ENCODE assay signal across 8 mouse cellular contexts in genomic region chr2:156863487-156864160, GRCm38 (mm10). TPM values are rescaled to one million over a fixed set of nuclear protein-coding genes. Genes with fewer than 3 reads are reported as not detected.
DNase-seq lines count a peak whose midpoint lies in the region; ATAC-seq and TF ChIP-seq lines count a peak whose summit lies in the region.

No protein-coding gene starts in this region.

- no peak; the same call in 1 of the 2 replicates for ATAC-seq in heart, embryonic 12.5 days (ENCODE audit: insufficient number of reproducible peaks, low FRiP score)
- peak; percentile 45; the same call in 1 of the 2 replicates for ATAC-seq in kidney, embryonic 14.5 days (ENCODE audit: low FRiP score, low TSS enrichment)

- peak overlapping the region; percentile 98 for H3K27ac ChIP-seq in bone marrow, adult 2 months (ENCODE audit: control insufficient read depth, insufficient read depth, low read depth, low read length, poor library complexity)
- H3K27ac ChIP-seq in heart, embryonic 12.5 days (ENCODE audit: poor library complexity, severe bottlenecking): peak overlapping the region; percentile 89
- H3K27ac ChIP-seq in kidney, embryonic 14.5 days (ENCODE audit: low read depth, low read length): peak overlapping the region; percentile 84

- H3K9ac ChIP-seq in heart, embryonic 12.5 days: peak overlapping the region; percentile 98
- peak overlapping the region; percentile 99 for H3K9ac ChIP-seq in kidney, embryonic 14.5 days (ENCODE audit: low read depth, low read length)

- peak overlapping the region; percentile 91 for H3K4me3 ChIP-seq in bone marrow, adult 2 months (replicated peaks; ENCODE audit: control insufficient read depth, low read depth, low read length)
- peak overlapping the region; percentile 96 for H3K4me3 ChIP-seq in heart, embryonic 12.5 days
- H3K4me3 ChIP-seq in kidney, embryonic 14.5 days (ENCODE audit: low read length): peak overlapping the region; percentile 98

- no peak for TF ChIP-seq CTCF in bone marrow, adult 2 months (IDR thresholded peaks at IDR 0.05; ENCODE audit: control insufficient read depth, insufficient read depth, low read length)

- peak; percentile 29 to 56 for DNase-seq in cerebellum, postnatal 14 days
- DNase-seq in cerebellum, adult 18-20 months: no peak
- peak; percentile 75 for DNase-seq in lung, postnatal 14 days
- DNase-seq in spleen, adult 12 weeks (ENCODE audit: low spot score): peak; percentile 37
- no peak for DNase-seq in layer of hippocampus, postnatal 36 days

- WGBS in bone marrow, adult 2 months: under 1% methylated on average over 28 of the region's 28 CpGs
- WGBS in heart, embryonic 12.5 days: under 1% methylated on average over 28 of the region's 28 CpGs
- 1% methylated on average over 28 of the region's 28 CpGs for WGBS in kidney, embryonic 14.5 days

- TF ChIP-seq POLR2A in bone marrow, adult 2 months (IDR thresholded peaks at IDR 0.05; ENCODE audit: borderline replicate concordance, control insufficient read depth, low read depth, low read length): no peak

- H3K36me3 ChIP-seq in heart, embryonic 12.5 days: peaks cover 35% of the 10 kb centered on the region
- peaks cover 33% of the 10 kb centered on the region; the same call in 1 of the 2 replicates for H3K36me3 ChIP-seq in kidney, embryonic 14.5 days (ENCODE audit: control insufficient read depth, insufficient read depth, low read length)

- H3K9me3 ChIP-seq in heart, embryonic 12.5 days (replicated peaks): no peaks in the 10 kb centered on the region
- H3K9me3 ChIP-seq in kidney, embryonic 14.5 days (ENCODE audit: control insufficient read depth, low read length): no peaks in the 10 kb centered on the region

- H3K27me3 ChIP-seq in heart, embryonic 12.5 days (replicated peaks): no peaks in the 10 kb centered on the region
- H3K27me3 ChIP-seq in kidney, embryonic 14.5 days (ENCODE audit: control insufficient read depth, insufficient read depth, low read length): no peaks in the 10 kb centered on the region

- H3K4me1 ChIP-seq in bone marrow, adult 2 months (ENCODE audit: control insufficient read depth, insufficient read depth, low read length): peaks cover 1% of the 10 kb centered on the region; the same call in 1 of the 2 replicates
- peaks cover 26% of the 10 kb centered on the region for H3K4me1 ChIP-seq in heart, embryonic 12.5 days (replicated peaks)
- H3K4me1 ChIP-seq in kidney, embryonic 14.5 days (ENCODE audit: control insufficient read depth, insufficient read depth, low read length): peaks cover 15% of the 10 kb centered on the region

- H3K4me2 ChIP-seq in heart, embryonic 12.5 days: peak overlapping the region; percentile 88
- H3K4me2 ChIP-seq in kidney, embryonic 14.5 days (replicated peaks; ENCODE audit: low read depth, low read length): peak overlapping the region; percentile 87

RNA-seq across cellular contexts. Expression of gene Rab5if, which starts 0.7 kb away (rescaled TPM):
- polyA plus RNA-seq in bone marrow, adult 2 months (2011; ENCODE audit: insufficient read depth, insufficient read length, low replicate concordance, missing spikeins): 55.4 and 82.3 TPM in 2 replicates
- polyA plus RNA-seq in heart, embryonic 12.5 days (2016; fragmentation: Nextera tagmentation; extraction: Ambion mirVana): 193 and 203 TPM in 2 replicates
- 199 and 227 TPM in 2 replicates for polyA plus RNA-seq in kidney, embryonic 14.5 days (2014; fragmentation: Nextera tagmentation; extraction: Ambion mirVana)
- total RNA-seq in layer of hippocampus, postnatal 36 days (2021): 100 to 1,000 TPM; 103 to 108 TPM

RNA-seq across cellular contexts. Expression of gene 4930518I15Rik, which starts 5.9 kb away (rescaled TPM):
- polyA plus RNA-seq in bone marrow, adult 2 months (2011; ENCODE audit: insufficient read depth, insufficient read length, low replicate concordance, missing spikeins): 2.2 and 2.7 TPM in 2 replicates
- 3.5 and 4.5 TPM in 2 replicates for polyA plus RNA-seq in heart, embryonic 12.5 days (2016; fragmentation: Nextera tagmentation; extraction: Ambion mirVana)
- polyA plus RNA-seq in kidney, embryonic 14.5 days (2014; fragmentation: Nextera tagmentation; extraction: Ambion mirVana): 6.4 and 7.4 TPM in 2 replicates
- 1 to 10 TPM; 3.4 TPM for total RNA-seq in layer of hippocampus, postnatal 36 days (2021)

RNA-seq across cellular contexts. Expression of gene Sla2, which starts 23.4 kb away (rescaled TPM):
- 1.8 and 6.7 TPM in 2 replicates for polyA plus RNA-seq in bone marrow, adult 2 months (2011; ENCODE audit: insufficient read depth, insufficient read length, low replicate concordance, missing spikeins)
- polyA plus RNA-seq in heart, embryonic 12.5 days (2016; fragmentation: Nextera tagmentation; extraction: Ambion mirVana): 0.55 and 0.65 TPM in 2 replicates
- polyA plus RNA-seq in kidney, embryonic 14.5 days (2014; fragmentation: Nextera tagmentation; extraction: Ambion mirVana): 0.23 and 0.24 TPM in 2 replicates
- under 1 TPM; 0.25 to 0.50 TPM for total RNA-seq in layer of hippocampus, postnatal 36 days (2021)

RNA-seq across cellular contexts. Expression of gene Tgif2, which starts 23.8 kb away (rescaled TPM):
- 3.1 and 5.5 TPM in 2 replicates for polyA plus RNA-seq in bone marrow, adult 2 months (2011; ENCODE audit: insufficient read depth, insufficient read length, low replicate concordance, missing spikeins)
- polyA plus RNA-seq in heart, embryonic 12.5 days (2016; fragmentation: Nextera tagmentation; extraction: Ambion mirVana): 42.8 and 43.1 TPM in 2 replicates
- polyA plus RNA-seq in kidney, embryonic 14.5 days (2014; fragmentation: Nextera tagmentation; extraction: Ambion mirVana): 67.8 and 78.1 TPM in 2 replicates
- 1 to 10 TPM; 1.2 to 1.3 TPM for total RNA-seq in layer of hippocampus, postnatal 36 days (2021)

Comparison
In these comparisons a context has a peak if more than half of its experiments do, and no peak if none do; other contexts are left out.
1. DNase-seq: peak in cerebellum, postnatal 14 days (2 of 2), lung, postnatal 14 days (single experiment) and spleen, adult 12 weeks (single experiment); none in cerebellum, adult 18-20 months (0 of 2) and layer of hippocampus, postnatal 36 days (0 of 2).
2. Peak in every context shown above with its lines, with median percentiles within 50 percentile points of each other: H3K27ac ChIP-seq and H3K4me3 ChIP-seq.